Mouse (Mus musculus) layer of hippocampus, adult 9-10 months (tissue): Measurements from ENCODE around the gene Dera.
"Not testable (repeated sequence)": the region's sequence is repeated elsewhere in the genome, so short reads cannot be mapped to it uniquely, and the experiment has no call there.

Source experiments
- DNase-seq: peaks from one replicate; pipeline ENCODE4 v3.0.0; 2022; ENCODE audit warnings: low spot score

Dera gene

GRCm38 (mm10) chr6:137754056-137754856 is at the start of gene Dera:
Dera (plus strand) TSS chr6:137754546.
- no peak for DNase-seq

- DNase-seq = no peak
Observed at GRCm38 (mm10) chr6:137706209-137706608, 48.1 kb upstream of the Dera start.

GRCm38 (mm10) chr6:137708726-137709405 is 45.5 kb upstream of the Dera start:
- not testable (repeated sequence) for DNase-seq

GRCm38 (mm10) chr6:137710179-137711037 is 43.9 kb upstream of the Dera start:
- no peak for DNase-seq

- no peak for DNase-seq
Observed at GRCm38 (mm10) chr6:137712654-137713309, 41.6 kb upstream of the Dera start.

GRCm38 (mm10) chr6:137713310-137713664 is 41.1 kb upstream of the Dera start:
- no peak for DNase-seq

- DNase-seq = no peak
Observed at GRCm38 (mm10) chr6:137716802-137717201, 37.5 kb upstream of the Dera start.

GRCm38 (mm10) chr6:137722220-137722931 is 32.0 kb upstream of the Dera start:
- no peak for DNase-seq

GRCm38 (mm10) chr6:137723898-137724297 is 30.4 kb upstream of the Dera start:
- no peak for DNase-seq

GRCm38 (mm10) chr6:137734460-137734845 is 19.9 kb upstream of the Dera start:
- DNase-seq = no peak

GRCm38 (mm10) chr6:137734846-137735609 is 19.3 kb upstream of the Dera start, which contains the start of gene Strap:
Strap (plus strand) TSS chr6:137735078.
- peak; percentile 64 for DNase-seq

- DNase-seq = no peak
Observed at GRCm38 (mm10) chr6:137735671-137736238, 18.6 kb upstream of the Dera start.

GRCm38 (mm10) chr6:137740972-137741371 is 13.4 kb upstream of the Dera start:
- DNase-seq = no peak

GRCm38 (mm10) chr6:137744700-137745099 is 9.6 kb upstream of the Dera start:
- no peak for DNase-seq

- no peak for DNase-seq
Observed at GRCm38 (mm10) chr6:137747174-137747928, 7.0 kb upstream of the Dera start.

- DNase-seq = no peak
Observed at GRCm38 (mm10) chr6:137751551-137752274, 2.6 kb upstream of the Dera start.

GRCm38 (mm10) chr6:137752275-137752655 is 2.1 kb upstream of the Dera start:
- DNase-seq = no peak

GRCm38 (mm10) chr6:137754857-137755232 is 499 bp downstream of the Dera start:
- no peak for DNase-seq

- no peak for DNase-seq
Observed at GRCm38 (mm10) chr6:137756310-137756709, 2.0 kb downstream of the Dera start.
